Mouse (Mus musculus) lung, postnatal 0 days (tissue): Measurements from ENCODE around the gene Dnttip2. TPM values are rescaled to one million over a fixed set of nuclear protein-coding genes. Genes with fewer than 3 reads are reported as not detected.

ENCODE experiments used
- ATAC-seq: fragments of 200-750 bp; cut with Nextera tagmentation; 2 replicates; pipeline ENCODE4 v1.8.0; 2017; ENCODE audit warnings: moderate library complexity
- DNase-seq: peaks from one replicate; pipeline ENCODE4 v3.0.0-alpha.2; 2016; ENCODE audit warnings: low spot score
- H3K27ac ChIP-seq: fragments of 300-500 bp; sonication (generic); 2 replicates; pipeline ENCODE4 v1.5.1; 2014; ENCODE audit warnings: antibody characterized with exemption, mild to moderate bottlenecking, low read length, mixed read lengths
- H3K27me3 ChIP-seq: fragments of 300-500 bp; sonication (generic); replicated peaks from 2 replicates; pipeline ENCODE4 v1.6.1; 2014; ENCODE audit warnings: low read length, mixed read lengths; ENCODE audit not compliant: insufficient read depth
- H3K36me3 ChIP-seq: fragments of 300-500 bp; sonication (generic); 2 replicates; pipeline ENCODE4 v1.6.1; 2014; ENCODE audit warnings: low read length, mixed read lengths; ENCODE audit not compliant: insufficient read depth
- H3K4me1 ChIP-seq: fragments of 300-500 bp; sonication (generic); 2 replicates; pipeline ENCODE4 v1.6.1; 2014; ENCODE audit warnings: antibody characterized with exemption, low read depth, low read length, mixed read lengths; ENCODE audit not compliant: insufficient read depth
- H3K4me2 ChIP-seq: fragments of 300-500 bp; sonication (generic); replicated peaks from 2 replicates; pipeline ENCODE4 v1.6.1; 2014; ENCODE audit warnings: low read depth, mild to moderate bottlenecking, low read length, moderate library complexity, mixed read lengths
- H3K4me3 ChIP-seq: fragments of 300-500 bp; sonication (generic); 2 replicates; pipeline ENCODE4 v1.5.1; 2014; ENCODE audit warnings: low read depth, low read length
- H3K9ac ChIP-seq: fragments of 300-500 bp; sonication (generic); replicated peaks from 2 replicates; pipeline ENCODE4 v1.6.1; 2014; ENCODE audit warnings: low read depth, mild to moderate bottlenecking
- H3K9me3 ChIP-seq: fragments of 300-500 bp; sonication (generic); 2 replicates; pipeline ENCODE4 v1.6.1; 2016; ENCODE audit warnings: low read length, mixed read lengths
- CTCF ChIP-seq: IDR thresholded peaks from 2 replicates; pipeline ENCODE4 v1.5.1; 2016; ENCODE audit warnings: antibody characterized with exemption, mild to moderate bottlenecking
- EP300 ChIP-seq: IDR thresholded peaks from 2 replicates; pipeline ENCODE4 v1.6.1; 2016; ENCODE audit warnings: antibody characterized with exemption, mild to moderate bottlenecking, control low read depth
- WGBS: fragments of 180-500 bp; shearing (Covaris S2); extraction: QIAGEN DNeasy Blood & Tissue Kit; methylation state at CpG from one replicate; pipeline ENCODE4 v1.1.7; 2014; 5-methylcytosine and 5-hydroxymethylcytosine counted together
- polyA plus RNA-seq: library from polyadenylated mRNA; unstranded; fragments of >200 nt; fragmentation: Nextera tagmentation; extraction: Ambion mirVana; gene quantifications from 2 replicates; pipeline ENCODE4 v1.2.1, GENCODE M21; 2015

Dnttip2 gene
- polyA plus RNA-seq, 1 experiment from 2014 or later, result 38.3 TPM

- TF ChIP-seq EP300, result no peak
- H3K4me1 ChIP-seq, result no peaks in the 10 kb centered on the region
- no peak overlapping the region for H3K27ac ChIP-seq
- no peaks in the 10 kb centered on the region for H3K27me3 ChIP-seq
- DNase-seq (no peak), ATAC-seq (no peak)
- no peak overlapping the region for H3K4me2 ChIP-seq
- no peak overlapping the region for H3K4me3 ChIP-seq
- H3K36me3 ChIP-seq, result no peaks in the 10 kb centered on the region
- WGBS, result 82% methylated on average over 4 of the region's 4 CpGs
- no peaks in the 10 kb centered on the region for H3K9me3 ChIP-seq
- H3K9ac ChIP-seq, result no peak overlapping the region
These were observed 30.4 kb downstream of the Dnttip2 start for GRCm38 (mm10) chr3:122304560-122304959.

- H3K36me3 ChIP-seq, result no peaks in the 10 kb centered on the region
- no peak for ATAC-seq
These were observed 33.9 kb downstream of the Dnttip2 start for GRCm38 (mm10) chr3:122307894-122308671.

GRCm38 (mm10) chr3:122308981-122309380, 34.8 kb downstream of the Dnttip2 start:
- no peak for ATAC-seq
- no peaks in the 10 kb centered on the region for H3K4me1 ChIP-seq
- H3K4me3 ChIP-seq, result no peak overlapping the region
- WGBS, result 22% methylated on average over 6 of the region's 6 CpGs
- no peak overlapping the region for H3K9ac ChIP-seq
- no peaks in the 10 kb centered on the region for H3K27me3 ChIP-seq
- no peak overlapping the region for H3K27ac ChIP-seq
- no peaks in the 10 kb centered on the region for H3K36me3 ChIP-seq
- no peak for DNase-seq
- no peak for TF ChIP-seq EP300
- no peak for TF ChIP-seq CTCF
- no peaks in the 10 kb centered on the region for H3K9me3 ChIP-seq
- no peak overlapping the region for H3K4me2 ChIP-seq

More at GRCm38 (mm10) chr3:122307894-122308671, 33.9 kb downstream of the Dnttip2 start:
- no peak for TF ChIP-seq CTCF
- no peak for TF ChIP-seq EP300
- no peak for DNase-seq
- Histone ChIP-seq H3K27ac (no peak overlapping the region), H3K4me1 (no peaks in the 10 kb centered on the region), H3K27me3 (no peaks in the 10 kb centered on the region), H3K9ac (no peak overlapping the region), H3K4me2 (no peak overlapping the region), H3K9me3 (no peaks in the 10 kb centered on the region), H3K4me3 (no peak overlapping the region)
- 43% methylated on average over 4 of the region's 4 CpGs for WGBS

- Histone ChIP-seq H3K9me3 (no peaks in the 10 kb centered on the region), H3K4me3 (no peak overlapping the region), H3K27ac (no peak overlapping the region), H3K27me3 (no peaks in the 10 kb centered on the region), H3K36me3 (no peaks in the 10 kb centered on the region), H3K4me2 (no peak overlapping the region), H3K4me1 (no peaks in the 10 kb centered on the region), H3K9ac (no peak overlapping the region)
- TF ChIP-seq EP300 (peak; percentile 36; the same call in 1 of the 2 replicates), CTCF (peak; percentile 98)
- peak; percentile 84 for DNase-seq
- peak; percentile 33 for ATAC-seq
- WGBS, result 18% methylated on average over 2 of the region's 2 CpGs
These were observed 37.9 kb downstream of the Dnttip2 start for GRCm38 (mm10) chr3:122312078-122312477.

- Histone ChIP-seq H3K27me3 (no peaks in the 10 kb centered on the region), H3K9me3 (no peaks in the 10 kb centered on the region), H3K4me1 (no peaks in the 10 kb centered on the region), H3K36me3 (no peaks in the 10 kb centered on the region), H3K4me2 (no peak overlapping the region), H3K4me3 (no peak overlapping the region), H3K9ac (no peak overlapping the region), H3K27ac (no peak overlapping the region)
- TF ChIP-seq CTCF (no peak), EP300 (no peak)
- ATAC-seq (no peak), DNase-seq (no peak)
- WGBS, result 63% methylated on average over 10 of the region's 10 CpGs
These were observed 38.9 kb downstream of the Dnttip2 start for GRCm38 (mm10) chr3:122312936-122313629.

- H3K4me1 ChIP-seq, result no peaks in the 10 kb centered on the region
- no peak overlapping the region for H3K4me2 ChIP-seq
- H3K36me3 ChIP-seq, result no peaks in the 10 kb centered on the region
- 54% methylated on average over 7 of the region's 7 CpGs for WGBS
- no peaks in the 10 kb centered on the region for H3K27me3 ChIP-seq
- ATAC-seq (no peak), DNase-seq (no peak)
- H3K9ac ChIP-seq, result no peak overlapping the region
- no peaks in the 10 kb centered on the region for H3K9me3 ChIP-seq
- no peak overlapping the region for H3K27ac ChIP-seq
- no peak overlapping the region for H3K4me3 ChIP-seq
- TF ChIP-seq EP300 (no peak), CTCF (no peak)
These were observed 39.7 kb downstream of the Dnttip2 start for GRCm38 (mm10) chr3:122313936-122314335.
